Mouse (Mus musculus): ENCODE measurements around the gene Ugcg. TPM values are rescaled to one million over a fixed set of nuclear protein-coding genes. Genes with fewer than 3 reads are reported as not detected.

Gene Ugcg
- total and polyA plus RNA-seq, 2 experiments from 2014 or later, result 22.8 to 68.5 TPM

GRCm38 (mm10) chr4:59187289-59187688, 1.8 kb upstream of the Ugcg start:
- TF ChIP-seq CTCF (IDR thresholded peaks at IDR 0.05), result peak; percentile 67
- Histone ChIP-seq H3K27ac (ENCODE audit: low read depth, low read length) (no peak overlapping the region), H3K4me2 (ENCODE audit: low read depth, low read length, poor library complexity, severe bottlenecking) (no peak overlapping the region), H3K27me3 (ENCODE audit: insufficient read depth, low read length) (no peaks in the 10 kb centered on the region), H3K36me3 (ENCODE audit: insufficient read depth, low read length) (no peaks in the 10 kb centered on the region), H3K9ac (replicated peaks; ENCODE audit: low read length, poor library complexity, severe bottlenecking) (no peak overlapping the region), H3K4me3 (ENCODE audit: low read depth, low read length) (no peak overlapping the region), H3K4me1 (ENCODE audit: insufficient read depth, low read length) (peaks cover 2% of the 10 kb centered on the region; the same call in 1 of the 2 replicates), H3K9me3 (ENCODE audit: low read length) (no peaks in the 10 kb centered on the region)
- WGBS, result 30% methylated on average over 3 of the region's 3 CpGs
- DNase-seq (ENCODE audit: low spot score), result peak; percentile 53
- no peak for ATAC-seq (ENCODE audit: low FRiP score)

- H3K27ac ChIP-seq (ENCODE audit: low read depth, low read length), result peak overlapping the region; percentile 97; the same call in 1 of the 2 replicates
- peak overlapping the region; percentile 55 for H3K4me2 ChIP-seq (ENCODE audit: low read depth, low read length, poor library complexity, severe bottlenecking)
- no peak for ATAC-seq (ENCODE audit: low FRiP score)
- no peak for TF ChIP-seq CTCF (IDR thresholded peaks at IDR 0.05)
- peak overlapping the region; percentile 94 for H3K4me3 ChIP-seq (ENCODE audit: low read depth, low read length)
- no peaks in the 10 kb centered on the region for H3K9me3 ChIP-seq (ENCODE audit: low read length)
- H3K4me1 ChIP-seq (ENCODE audit: insufficient read depth, low read length), result peaks cover 2% of the 10 kb centered on the region; the same call in 1 of the 2 replicates
- WGBS, result 17% methylated on average over 4 of the region's 4 CpGs
- H3K27me3 ChIP-seq (ENCODE audit: insufficient read depth, low read length), result no peaks in the 10 kb centered on the region
- H3K36me3 ChIP-seq (ENCODE audit: insufficient read depth, low read length), result no peaks in the 10 kb centered on the region
- DNase-seq (ENCODE audit: low spot score), result no peak
- no peak overlapping the region for H3K9ac ChIP-seq (replicated peaks; ENCODE audit: low read length, poor library complexity, severe bottlenecking)
Measured at GRCm38 (mm10) chr4:59188474-59188801, 619 bp upstream of the Ugcg start.

- Histone ChIP-seq H3K4me1 (ENCODE audit: insufficient read depth, low read length) (peaks cover 2% of the 10 kb centered on the region; the same call in 1 of the 2 replicates), H3K4me3 (ENCODE audit: low read depth, low read length) (peak overlapping the region; percentile 94), H3K9ac (replicated peaks; ENCODE audit: low read length, poor library complexity, severe bottlenecking) (peak overlapping the region; percentile 97), H3K36me3 (ENCODE audit: insufficient read depth, low read length) (no peaks in the 10 kb centered on the region), H3K9me3 (ENCODE audit: low read length) (no peaks in the 10 kb centered on the region), H3K27ac (ENCODE audit: low read depth, low read length) (peak overlapping the region; percentile 97), H3K4me2 (ENCODE audit: low read depth, low read length, poor library complexity, severe bottlenecking) (peak overlapping the region; percentile 55), H3K27me3 (ENCODE audit: insufficient read depth, low read length) (no peaks in the 10 kb centered on the region)
- no peak for TF ChIP-seq CTCF (IDR thresholded peaks at IDR 0.05)
- DNase-seq (ENCODE audit: low spot score), result peak; percentile 44
- WGBS, result 1% methylated on average over 49 of the region's 54 CpGs
- ATAC-seq (ENCODE audit: low FRiP score), result peak; percentile 82
Measured at GRCm38 (mm10) chr4:59189546-59190237, 635 bp downstream of the Ugcg start.

- H3K9me3 ChIP-seq (ENCODE audit: low read length), result no peaks in the 10 kb centered on the region
- ATAC-seq (ENCODE audit: low FRiP score) (no peak), DNase-seq (ENCODE audit: low spot score) (no peak)
- no peak overlapping the region for H3K9ac ChIP-seq (replicated peaks; ENCODE audit: low read length, poor library complexity, severe bottlenecking)
- 63% methylated on average over 7 of the region's 7 CpGs for WGBS
- peak overlapping the region; percentile 94 for H3K4me3 ChIP-seq (ENCODE audit: low read depth, low read length)
- H3K36me3 ChIP-seq (ENCODE audit: insufficient read depth, low read length), result no peaks in the 10 kb centered on the region
- no peaks in the 10 kb centered on the region for H3K27me3 ChIP-seq (ENCODE audit: insufficient read depth, low read length)
- peak overlapping the region; percentile 55 for H3K4me2 ChIP-seq (ENCODE audit: low read depth, low read length, poor library complexity, severe bottlenecking)
- peaks cover 2% of the 10 kb centered on the region; the same call in 1 of the 2 replicates for H3K4me1 ChIP-seq (ENCODE audit: insufficient read depth, low read length)
- no peak for TF ChIP-seq CTCF (IDR thresholded peaks at IDR 0.05)
- no peak overlapping the region for H3K27ac ChIP-seq (ENCODE audit: low read depth, low read length)
Measured at GRCm38 (mm10) chr4:59190650-59191424, 1.8 kb downstream of the Ugcg start.

GRCm38 (mm10) chr4:59194731-59195496, 5.9 kb downstream of the Ugcg start:
- no peaks in the 10 kb centered on the region for H3K9me3 ChIP-seq (ENCODE audit: low read length)
- H3K4me2 ChIP-seq (ENCODE audit: low read depth, low read length, poor library complexity, severe bottlenecking), result no peak overlapping the region
- no peak for TF ChIP-seq CTCF (IDR thresholded peaks at IDR 0.05)
- H3K27ac ChIP-seq (ENCODE audit: low read depth, low read length), result no peak overlapping the region
- no peak overlapping the region for H3K9ac ChIP-seq (replicated peaks; ENCODE audit: low read length, poor library complexity, severe bottlenecking)
- H3K36me3 ChIP-seq (ENCODE audit: insufficient read depth, low read length), result no peaks in the 10 kb centered on the region
- ATAC-seq (ENCODE audit: low FRiP score), result no peak
- 0 out of 2 replicates have a peak, but pooled peaks cover 5% of the 10 kb centered on the region for H3K4me1 ChIP-seq (ENCODE audit: insufficient read depth, low read length)
- no peak overlapping the region for H3K4me3 ChIP-seq (ENCODE audit: low read depth, low read length)
- 88% methylated on average over 13 of the region's 13 CpGs for WGBS
- DNase-seq (ENCODE audit: low spot score), result no peak
- H3K27me3 ChIP-seq (ENCODE audit: insufficient read depth, low read length), result no peaks in the 10 kb centered on the region
